Mouse (Mus musculus) embryonic facial prominence, embryonic 12.5 days (tissue): ENCODE measurements at regions not wholly inside any gene's neighbourhood (a gene's known extent, or its start where the extent isn't known, plus 50 kb on each side); places are given as distances from the start of the nearest gene placed in this dataset.

Source experiments
- ATAC-seq: fragments of 200-750 bp; cut with Nextera tagmentation; 2 replicates; pipeline ENCODE4 v1.8.0; 2017; ENCODE audit not compliant: insufficient number of reproducible peaks, insufficient read depth, low FRiP score, low TSS enrichment
- H3K27ac ChIP-seq: fragments of 300-500 bp; sonication (generic); 2 replicates; pipeline ENCODE4 v1.5.1; 2016; ENCODE audit warnings: mild to moderate bottlenecking
- H3K27me3 ChIP-seq: fragments of 300-500 bp; sonication (generic); 2 replicates; pipeline ENCODE4 v1.6.1; 2016; ENCODE audit warnings: mild to moderate bottlenecking, moderate library complexity
- H3K36me3 ChIP-seq: fragments of 300-500 bp; sonication (generic); 2 replicates; pipeline ENCODE4 v1.6.1; 2016; ENCODE audit warnings: mild to moderate bottlenecking
- H3K4me1 ChIP-seq: fragments of 300-500 bp; sonication (generic); 2 replicates; pipeline ENCODE4 v1.6.1; 2016
- H3K4me2 ChIP-seq: fragments of 300-500 bp; sonication (generic); replicated peaks from 2 replicates; pipeline ENCODE4 v1.6.1; 2016; ENCODE audit warnings: mild to moderate bottlenecking, moderate library complexity
- H3K4me3 ChIP-seq: fragments of 300-500 bp; sonication (generic); 2 replicates; pipeline ENCODE4 v1.5.1; 2016; ENCODE audit warnings: mild to moderate bottlenecking
- H3K9ac ChIP-seq: fragments of 300-500 bp; sonication (generic); 2 replicates; pipeline ENCODE4 v1.6.1; 2016; ENCODE audit warnings: mild to moderate bottlenecking, moderate library complexity
- H3K9me3 ChIP-seq: fragments of 300-500 bp; sonication (generic); 2 replicates; pipeline ENCODE4 v1.6.1; 2016; ENCODE audit warnings: mild to moderate bottlenecking, moderate library complexity
- WGBS: fragments of 180-500 bp; shearing (Covaris S2); methylation state at CpG from one replicate; pipeline ENCODE4 v1.1.7; 2016; 5-methylcytosine and 5-hydroxymethylcytosine counted together

DNA sequence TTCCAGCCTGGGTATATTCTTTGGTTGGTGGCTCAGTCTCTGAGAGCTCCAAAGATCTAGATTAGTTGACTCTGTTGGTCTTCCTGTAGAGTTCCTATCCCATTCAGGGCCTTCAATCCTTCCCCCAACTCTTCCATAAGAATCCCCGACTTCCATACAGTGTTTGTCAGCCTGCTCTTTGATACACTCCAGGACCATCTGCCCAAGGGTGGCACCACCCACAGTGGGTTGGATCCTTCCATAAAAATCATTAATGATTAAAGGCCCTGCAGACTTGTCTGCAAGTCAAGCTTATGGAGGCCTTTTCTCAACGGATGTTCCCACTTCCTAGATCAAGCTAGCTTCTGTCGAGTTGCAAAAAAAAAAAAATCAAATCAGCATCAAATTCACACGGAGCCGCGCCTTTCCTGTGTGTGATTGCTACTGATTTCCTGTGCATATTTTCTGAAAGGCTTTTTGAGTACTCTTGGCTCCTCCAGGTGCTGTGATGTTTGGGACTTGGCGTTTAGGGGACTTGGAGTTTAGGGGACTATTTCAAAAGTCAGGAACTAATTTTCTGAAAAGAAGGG, 171.3 kb upstream of the Gm9833 start:
- Histone ChIP-seq H3K9me3 (no peaks in the 10 kb centered on the region), H3K4me2 (no peak overlapping the region), H3K36me3 (no peaks in the 10 kb centered on the region), H3K27me3 (no peaks in the 10 kb centered on the region), H3K27ac (no peak overlapping the region), H3K4me1 (no peaks in the 10 kb centered on the region), H3K9ac (no peak overlapping the region), H3K4me3 (no peak overlapping the region)
- no peak for ATAC-seq
- 76% methylated on average over 7 of the region's 7 CpGs for WGBS

DNA sequence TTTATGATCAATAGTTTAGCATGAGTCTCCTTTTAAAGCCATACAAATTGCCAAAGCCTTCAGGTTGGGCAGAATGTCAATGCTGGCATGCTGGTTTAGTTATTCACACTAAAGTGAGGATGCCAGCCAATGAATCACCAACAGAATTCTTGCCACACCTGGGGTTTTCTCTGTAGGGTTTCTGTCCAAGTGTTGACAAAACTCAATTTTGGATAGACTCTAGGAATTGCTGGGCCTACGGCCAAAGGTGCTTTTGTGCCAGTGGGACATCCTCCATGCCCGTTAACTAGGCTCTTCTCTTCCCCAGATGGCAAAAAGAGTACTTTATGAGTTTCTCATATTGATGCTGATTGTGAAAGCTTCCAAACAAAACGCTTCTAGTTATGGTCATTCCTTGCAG, 167.6 kb upstream of the Gm9833 start:
- H3K27ac ChIP-seq: no peak overlapping the region
- H3K36me3 ChIP-seq: no peaks in the 10 kb centered on the region
- no peak overlapping the region for H3K9ac ChIP-seq
- H3K4me1 ChIP-seq: no peaks in the 10 kb centered on the region
- H3K4me2 ChIP-seq: no peak overlapping the region
- H3K4me3 ChIP-seq: no peak overlapping the region
- no peaks in the 10 kb centered on the region for H3K9me3 ChIP-seq
- ATAC-seq: no peak
- WGBS: 85% methylated on average over 3 of the region's 3 CpGs
- H3K27me3 ChIP-seq: no peaks in the 10 kb centered on the region

DNA sequence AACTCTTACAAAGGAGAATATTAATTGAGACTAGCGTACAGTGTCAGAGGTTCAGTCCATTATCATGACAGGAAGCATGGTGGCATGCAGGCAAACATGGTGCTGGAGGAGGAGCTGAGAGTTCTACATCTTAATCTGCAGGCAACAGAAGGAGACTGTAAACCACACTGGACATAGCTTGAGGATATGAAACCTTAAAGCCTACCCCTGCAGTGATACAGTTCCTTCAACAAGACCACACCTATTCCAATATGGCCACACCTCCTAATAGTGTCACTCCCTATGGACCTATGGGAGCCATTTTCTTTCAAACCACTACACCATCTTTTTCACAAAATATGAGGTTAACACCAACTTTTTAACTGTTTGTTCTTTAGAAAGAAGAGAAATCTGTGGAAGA, 166.2 kb upstream of the Gm9833 start:
- H3K4me1 ChIP-seq: no peaks in the 10 kb centered on the region
- no peak overlapping the region for H3K4me2 ChIP-seq
- no peaks in the 10 kb centered on the region for H3K36me3 ChIP-seq
- no peaks in the 10 kb centered on the region for H3K27me3 ChIP-seq
- H3K4me3 ChIP-seq: no peak overlapping the region
- H3K9me3 ChIP-seq: no peaks in the 10 kb centered on the region
- ATAC-seq: no peak
- 94% methylated on average over 1 of the region's 1 CpGs for WGBS
- H3K9ac ChIP-seq: no peak overlapping the region
- H3K27ac ChIP-seq: no peak overlapping the region

DNA sequence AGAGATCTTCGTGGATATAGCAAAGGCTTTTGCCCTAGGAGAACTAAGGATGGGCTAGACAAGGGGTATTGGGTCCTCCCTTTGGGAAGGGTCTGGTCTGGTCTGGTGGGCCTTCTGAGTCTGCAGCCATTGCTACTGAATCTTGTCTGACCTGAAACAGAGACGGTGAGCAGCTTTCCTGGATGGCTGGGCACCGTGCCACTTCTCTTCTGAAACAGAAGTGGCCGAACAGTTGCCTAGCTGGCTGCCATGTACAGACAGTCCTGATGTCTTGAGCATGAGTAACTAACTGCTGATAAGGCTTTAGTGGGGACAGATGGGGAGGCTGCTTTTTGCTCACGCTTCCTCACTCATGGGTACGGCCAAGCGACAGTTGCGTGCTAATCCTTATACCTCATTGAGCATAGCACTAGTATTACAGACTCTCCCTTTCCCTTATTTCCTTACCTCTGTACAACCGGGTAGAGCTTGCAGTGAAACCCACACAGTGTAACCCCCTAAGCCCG, 165.3 kb upstream of the Gm9833 start:
- H3K27me3 ChIP-seq: no peaks in the 10 kb centered on the region
- no peak overlapping the region for H3K27ac ChIP-seq
- no peaks in the 10 kb centered on the region for H3K4me1 ChIP-seq
- no peak for ATAC-seq
- H3K9me3 ChIP-seq: no peaks in the 10 kb centered on the region
- no peaks in the 10 kb centered on the region for H3K36me3 ChIP-seq
- H3K4me2 ChIP-seq: no peak overlapping the region
- H3K4me3 ChIP-seq: no peak overlapping the region
- 91% methylated on average over 10 of the region's 10 CpGs for WGBS
- no peak overlapping the region for H3K9ac ChIP-seq

DNA sequence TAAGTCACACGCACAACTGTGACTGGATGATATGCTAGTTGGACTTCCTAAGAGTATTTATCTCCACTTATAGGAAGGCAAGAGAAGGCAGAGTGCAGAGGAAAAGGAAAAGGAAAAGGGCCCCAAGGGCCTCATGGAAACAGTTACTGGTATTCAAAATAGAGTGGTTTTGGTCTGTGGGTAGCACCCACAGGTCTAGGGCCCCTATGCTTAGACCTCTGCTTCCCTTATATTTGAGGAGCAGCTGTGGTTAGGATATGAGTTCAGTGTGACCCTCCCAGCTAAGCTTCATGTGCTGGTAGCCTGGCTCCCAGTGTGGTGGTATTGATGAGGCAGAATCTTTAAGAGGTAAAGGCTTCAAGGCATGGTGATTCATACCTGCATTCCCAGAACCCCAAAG, 163.3 kb upstream of the Gm9833 start:
- H3K4me2 ChIP-seq: no peak overlapping the region
- no peaks in the 10 kb centered on the region for H3K36me3 ChIP-seq
- H3K4me1 ChIP-seq: no peaks in the 10 kb centered on the region
- H3K27me3 ChIP-seq: no peaks in the 10 kb centered on the region
- H3K9ac ChIP-seq: no peak overlapping the region
- no peak for ATAC-seq
- no peaks in the 10 kb centered on the region for H3K9me3 ChIP-seq
- no peak overlapping the region for H3K4me3 ChIP-seq
- 94% methylated on average over 1 of the region's 1 CpGs for WGBS
- H3K27ac ChIP-seq: no peak overlapping the region

DNA sequence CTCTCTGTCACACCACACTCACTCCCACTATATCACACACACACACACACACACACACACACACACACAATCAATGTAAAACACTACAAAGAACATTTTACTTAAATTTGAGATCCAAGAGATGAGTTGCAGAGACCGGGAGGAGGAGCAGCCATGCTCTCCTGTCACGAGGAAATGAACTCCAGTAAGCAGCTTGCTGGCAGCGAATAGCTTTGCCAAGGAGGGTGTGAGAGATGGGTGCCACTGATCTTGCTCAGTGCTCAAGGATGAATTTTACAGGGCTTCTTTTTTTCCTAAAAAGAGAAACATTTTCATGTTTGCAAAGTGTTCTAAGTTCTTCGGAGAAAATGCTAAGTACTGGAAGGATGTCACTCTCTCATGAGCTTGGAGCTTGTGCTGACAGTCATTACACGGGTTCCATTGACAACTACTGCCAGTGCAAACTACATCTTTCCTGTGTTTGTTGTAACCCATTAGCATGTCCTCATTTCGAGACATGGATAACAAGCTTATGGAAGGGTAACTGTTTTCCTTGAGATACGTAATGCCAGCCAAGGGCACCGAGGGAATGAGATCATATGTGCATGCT, 151.0 kb upstream of the Gm9833 start:
- Histone ChIP-seq H3K27ac (no peak overlapping the region), H3K36me3 (no peaks in the 10 kb centered on the region), H3K9me3 (no peaks in the 10 kb centered on the region), H3K27me3 (0 out of 2 replicates have a peak, but pooled peaks cover 1% of the 10 kb centered on the region), H3K4me2 (no peak overlapping the region), H3K4me1 (no peaks in the 10 kb centered on the region), H3K9ac (no peak overlapping the region), H3K4me3 (no peak overlapping the region)
- 78% methylated on average over 8 of the region's 8 CpGs for WGBS
- ATAC-seq: no peak

DNA sequence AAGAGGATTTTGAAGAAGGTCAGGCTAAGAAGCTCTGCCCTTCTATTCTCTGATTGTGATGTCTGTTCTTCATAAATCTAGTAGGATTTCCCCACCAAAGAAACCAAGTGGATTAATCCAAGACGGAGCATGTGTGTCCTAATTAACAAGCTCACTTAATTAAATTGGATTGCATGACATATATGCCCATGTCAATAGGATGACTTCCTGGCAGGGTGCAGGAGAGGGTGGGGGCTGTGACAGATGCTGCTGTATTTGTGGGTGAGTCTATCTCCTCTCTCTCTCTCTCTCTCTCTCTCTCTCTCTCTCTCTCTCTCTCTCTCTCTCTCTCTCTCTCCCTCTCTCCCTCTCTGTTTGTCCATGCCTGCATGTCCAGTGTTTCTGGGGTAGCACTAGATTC, 149.3 kb upstream of the Gm9833 start:
- no peak overlapping the region for H3K4me3 ChIP-seq
- H3K27me3 ChIP-seq: 0 out of 2 replicates have a peak, but pooled peaks cover 2% of the 10 kb centered on the region
- no peaks in the 10 kb centered on the region for H3K4me1 ChIP-seq
- no peak overlapping the region for H3K9ac ChIP-seq
- 56% methylated on average over 1 of the region's 1 CpGs for WGBS
- no peak overlapping the region for H3K27ac ChIP-seq
- no peak for ATAC-seq
- H3K36me3 ChIP-seq: no peaks in the 10 kb centered on the region
- no peaks in the 10 kb centered on the region for H3K9me3 ChIP-seq
- H3K4me2 ChIP-seq: no peak overlapping the region

DNA sequence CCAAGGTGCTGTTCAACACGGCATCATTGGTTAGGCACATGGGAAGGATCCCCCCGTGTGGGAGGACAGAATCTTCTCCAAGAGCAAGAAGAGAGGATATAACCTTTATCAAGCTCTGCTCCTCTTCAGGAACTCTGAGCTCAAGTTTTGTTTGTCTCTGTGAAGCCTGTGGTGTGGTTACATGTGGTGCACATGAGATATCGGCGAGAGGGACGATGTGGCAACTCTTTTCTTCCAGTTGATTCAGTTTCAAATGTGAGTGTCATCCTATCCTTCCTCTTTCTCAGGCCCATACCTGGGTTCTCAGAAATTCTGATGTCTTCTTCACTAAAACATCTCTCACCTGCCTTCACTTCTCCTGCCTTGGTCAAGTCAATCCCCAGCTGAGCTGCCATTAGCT, 145.3 kb upstream of the Gm9833 start:
- no peaks in the 10 kb centered on the region for H3K9me3 ChIP-seq
- H3K4me3 ChIP-seq: no peak overlapping the region
- no peak overlapping the region for H3K4me2 ChIP-seq
- no peaks in the 10 kb centered on the region for H3K4me1 ChIP-seq
- no peak for ATAC-seq
- no peaks in the 10 kb centered on the region for H3K36me3 ChIP-seq
- no peak overlapping the region for H3K9ac ChIP-seq
- 0 out of 2 replicates have a peak, but pooled peaks cover 2% of the 10 kb centered on the region for H3K27me3 ChIP-seq
- 93% methylated on average over 5 of the region's 5 CpGs for WGBS
- no peak overlapping the region for H3K27ac ChIP-seq

DNA sequence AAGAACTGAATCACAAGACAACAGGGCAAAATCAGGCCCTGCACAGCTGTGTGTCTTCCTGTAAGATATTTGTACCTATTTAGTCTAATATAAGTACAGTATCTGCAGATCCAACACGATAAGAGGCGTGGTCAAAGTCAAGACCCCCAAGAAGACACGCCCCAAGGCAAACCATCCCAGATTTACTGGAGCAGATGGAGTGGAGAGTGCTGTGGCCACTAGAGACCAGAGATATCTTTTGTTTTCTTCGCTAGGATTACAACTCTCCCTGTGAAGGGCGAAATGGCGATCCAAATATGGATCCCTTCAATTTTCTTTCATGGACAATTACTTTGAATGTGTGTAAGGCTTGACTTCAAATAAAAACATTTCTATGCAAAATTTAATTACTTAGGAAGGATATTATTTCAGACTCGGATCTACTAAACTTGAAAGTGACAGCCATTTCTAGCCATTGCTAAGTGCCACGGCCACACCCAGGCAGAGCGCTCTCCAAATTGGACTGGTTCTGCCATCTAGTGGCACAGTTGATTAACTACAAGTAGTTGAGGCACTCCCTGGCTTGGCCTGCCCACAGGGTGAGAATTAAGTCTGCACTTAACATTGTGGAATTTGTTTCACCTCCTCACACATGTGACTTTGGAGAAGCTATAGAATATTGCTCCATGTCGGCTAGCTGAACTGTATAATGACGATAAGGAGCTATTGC, 140.4 kb upstream of the Gm9833 start:
- 53% methylated on average over 11 of the region's 11 CpGs for WGBS
- no peaks in the 10 kb centered on the region for H3K4me1 ChIP-seq
- no peak overlapping the region for H3K4me2 ChIP-seq
- no peaks in the 10 kb centered on the region for H3K27me3 ChIP-seq
- H3K4me3 ChIP-seq: no peak overlapping the region
- H3K9ac ChIP-seq: no peak overlapping the region
- no peaks in the 10 kb centered on the region for H3K36me3 ChIP-seq
- peak; percentile 52 for ATAC-seq
- no peak overlapping the region for H3K27ac ChIP-seq
- no peaks in the 10 kb centered on the region for H3K9me3 ChIP-seq

DNA sequence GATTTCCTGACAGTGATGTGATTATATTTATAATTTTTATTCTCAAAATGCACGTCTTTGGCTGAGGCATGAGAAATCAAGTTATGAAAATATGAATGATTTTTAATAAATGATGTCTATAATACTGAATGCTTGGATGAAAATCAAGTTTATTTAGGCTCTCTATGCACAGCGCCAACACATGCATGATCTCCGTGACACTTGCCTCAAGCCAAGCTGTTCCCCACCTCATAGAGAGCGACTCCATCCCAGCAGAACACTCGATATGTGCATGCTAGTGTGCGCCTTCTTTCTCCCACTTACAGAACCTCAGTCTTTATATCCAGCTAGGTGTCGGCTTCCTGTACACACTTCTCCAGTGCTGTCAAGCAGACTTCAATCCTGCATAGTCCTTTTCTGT, 139.8 kb upstream of the Gm9833 start:
- Histone ChIP-seq H3K4me3 (no peak overlapping the region), H3K4me1 (no peaks in the 10 kb centered on the region), H3K36me3 (no peaks in the 10 kb centered on the region), H3K4me2 (no peak overlapping the region), H3K9ac (no peak overlapping the region), H3K27me3 (no peaks in the 10 kb centered on the region), H3K9me3 (no peaks in the 10 kb centered on the region), H3K27ac (no peak overlapping the region)
- ATAC-seq: no peak
- 66% methylated on average over 7 of the region's 7 CpGs for WGBS

DNA sequence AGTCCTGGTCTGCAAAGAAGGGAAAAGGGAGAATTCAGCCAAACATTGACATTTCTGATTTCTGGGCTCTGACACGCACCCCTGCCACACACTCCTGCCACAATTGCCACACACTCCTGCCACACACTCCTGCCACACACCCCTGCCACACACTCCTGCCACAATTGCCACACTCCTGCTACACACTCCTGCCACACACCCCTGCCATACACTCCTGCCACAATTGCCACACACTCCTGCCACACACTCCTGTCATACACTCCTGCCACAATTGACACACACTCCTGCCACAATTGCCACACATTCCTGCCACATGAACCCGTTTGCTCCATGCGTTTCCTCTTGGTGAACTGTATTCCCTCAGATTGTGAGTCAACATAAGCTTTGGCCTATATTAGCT, 130.0 kb upstream of the Gm9833 start:
- WGBS: 92% methylated on average over 3 of the region's 3 CpGs
- Histone ChIP-seq H3K27me3 (no peaks in the 10 kb centered on the region), H3K27ac (no peak overlapping the region), H3K4me1 (no peaks in the 10 kb centered on the region), H3K9me3 (no peaks in the 10 kb centered on the region), H3K9ac (no peak overlapping the region), H3K36me3 (no peaks in the 10 kb centered on the region), H3K4me2 (no peak overlapping the region), H3K4me3 (no peak overlapping the region)
- no peak for ATAC-seq
